Mouse (Mus musculus): ENCODE results near the gene Dyrk1b.

DNA sequence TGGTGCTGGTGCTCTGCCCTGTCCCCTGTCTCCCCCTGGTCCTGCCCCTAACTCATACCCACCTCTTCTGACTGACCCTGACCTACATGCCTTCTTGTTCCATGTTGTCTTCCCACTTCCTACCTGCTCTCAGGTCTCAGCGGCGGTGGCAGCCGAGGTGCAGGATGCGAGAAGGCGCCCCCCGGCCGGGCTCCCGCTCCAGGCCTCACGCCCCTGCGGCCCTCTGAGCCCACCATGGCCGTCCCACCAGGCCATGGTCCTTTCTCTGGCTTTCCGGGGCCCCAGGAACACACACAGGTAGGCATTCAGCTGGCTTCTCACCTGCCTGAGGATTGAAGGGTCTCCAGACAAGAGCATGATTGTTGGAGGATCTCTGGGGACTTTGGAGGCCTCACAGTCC is 2.1 kb downstream of the Dyrk1b start:
- TF ChIP-seq CTCF (IDR thresholded peaks at IDR 0.05; ENCODE audit: low read depth) (no peak), EP300 (optimal IDR thresholded peaks at IDR 0.05) (no peak)

All from stomach, postnatal 0 days (tissue).